Mouse (Mus musculus): ENCODE measurements around the gene Dlg2. TPM values are rescaled to one million over a fixed set of nuclear protein-coding genes. Genes with fewer than 3 reads are reported as not detected.

Dlg2 gene
- total and polyA plus RNA-seq, 3 experiments = 0.49 to 0.68 TPM; not detected in 1

- H3K4me1 ChIP-seq (ENCODE audit: insufficient read depth, low read depth, low read length) = no peaks in the 10 kb centered on the region
- no peaks in the 10 kb centered on the region for H3K27me3 ChIP-seq (ENCODE audit: insufficient read depth, low read length)
- no peak for ATAC-seq (ENCODE audit: extremely low read depth, insufficient number of reproducible peaks, low FRiP score, poor library complexity, severe bottlenecking)
Observed at GRCm38 (mm10) chr7:91893991-91894390, 1417.5 kb downstream of the Dlg2 start.

DNA sequence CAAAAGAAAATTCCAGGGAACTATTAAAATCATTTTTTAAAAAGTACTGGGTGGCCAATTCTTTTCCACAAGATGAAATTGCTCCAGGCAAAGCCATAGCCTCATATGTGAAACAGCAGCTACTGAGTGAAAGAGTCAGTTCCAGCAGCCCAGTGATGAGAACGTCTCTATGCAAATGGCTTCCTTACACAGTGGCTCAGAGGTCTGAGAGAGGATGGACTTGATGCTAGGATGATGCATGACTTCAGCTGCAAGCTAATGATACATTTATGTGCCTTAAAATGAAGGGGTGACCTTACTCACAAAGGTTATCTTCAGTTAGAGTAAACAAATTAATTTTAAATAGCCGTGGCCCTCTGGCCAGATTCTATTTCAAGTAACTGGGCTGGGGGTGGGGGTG lies 1420.5 kb downstream of the Dlg2 start:
- Histone ChIP-seq H3K36me3 (replicated peaks) (no peaks in the 10 kb centered on the region), H3K27me3 (ENCODE audit: insufficient read depth, low read length) (no peaks in the 10 kb centered on the region), H3K4me3 (ENCODE audit: low read depth, low read length) (no peak overlapping the region), H3K4me1 (ENCODE audit: insufficient read depth, low read depth, low read length) (no peaks in the 10 kb centered on the region), H3K9me3 (replicated peaks) (no peaks in the 10 kb centered on the region)
- DNase-seq (ENCODE audit: low spot score) = no peak
- ATAC-seq (ENCODE audit: extremely low read depth, insufficient number of reproducible peaks, low FRiP score, poor library complexity, severe bottlenecking) = no peak
- no peak for TF ChIP-seq POLR2AphosphoS5 (IDR thresholded peaks at IDR 0.05; ENCODE audit: insufficient replicate concordance, low read depth, low read length)

More at GRCm38 (mm10) chr7:91893991-91894390, 1417.5 kb downstream of the Dlg2 start:
- Histone ChIP-seq H3K4me3 (ENCODE audit: low read depth, low read length) (no peak overlapping the region), H3K36me3 (replicated peaks) (no peaks in the 10 kb centered on the region), H3K9me3 (replicated peaks) (no peaks in the 10 kb centered on the region)
- TF ChIP-seq CTCF (IDR thresholded peaks at IDR 0.05; ENCODE audit: low read depth, low read length) (no peak), GATA1 (IDR thresholded peaks at IDR 0.05; ENCODE audit: borderline replicate concordance, low read length) (no peak), POLR2AphosphoS5 (IDR thresholded peaks at IDR 0.05; ENCODE audit: insufficient replicate concordance, low read depth, low read length) (no peak), GATA2 (IDR thresholded peaks at IDR 0.05; ENCODE audit: borderline replicate concordance, low read depth, low read length) (no peak), TAL1 (conservative IDR thresholded peaks at IDR 0.05; ENCODE audit: low read depth, low read length) (no peak)
- no peak for DNase-seq (ENCODE audit: low spot score)

- no peaks in the 10 kb centered on the region for H3K27me3 ChIP-seq (ENCODE audit: insufficient read depth, low read length)
Observed at GRCm38 (mm10) chr7:91897509-91897908, 1421.0 kb downstream of the Dlg2 start.

DNA sequence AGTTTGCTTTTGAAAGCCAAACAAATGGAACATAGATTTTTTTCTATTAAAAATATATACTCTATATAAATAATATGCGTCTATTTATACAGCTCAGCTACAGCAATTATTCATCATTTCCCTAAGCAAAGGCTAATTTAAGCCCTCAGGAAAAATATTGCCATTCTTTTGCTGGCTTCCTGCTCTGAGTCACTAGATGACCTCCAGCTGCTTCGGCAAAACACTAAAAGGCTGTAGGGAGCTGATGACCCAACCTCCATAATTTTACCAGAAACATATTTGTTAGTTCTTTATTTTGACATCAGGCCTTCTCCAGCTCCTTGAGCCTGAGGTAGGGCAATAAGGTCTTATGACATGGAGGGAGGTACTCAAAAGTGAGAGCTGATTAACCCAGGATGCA lies 1426.0 kb downstream of the Dlg2 start:
- H3K9me3 ChIP-seq (replicated peaks) = no peaks in the 10 kb centered on the region
- no peaks in the 10 kb centered on the region for H3K4me1 ChIP-seq (ENCODE audit: insufficient read depth, low read depth, low read length)
- DNase-seq (ENCODE audit: low spot score) = no peak
- no peaks in the 10 kb centered on the region for H3K36me3 ChIP-seq (replicated peaks)
- no peaks in the 10 kb centered on the region for H3K27me3 ChIP-seq (ENCODE audit: insufficient read depth, low read length)
- ATAC-seq (ENCODE audit: extremely low read depth, insufficient number of reproducible peaks, low FRiP score, poor library complexity, severe bottlenecking) = no peak
- no peak overlapping the region for H3K4me3 ChIP-seq (ENCODE audit: low read depth, low read length)
- no peak for TF ChIP-seq TAL1 (conservative IDR thresholded peaks at IDR 0.05; ENCODE audit: low read depth, low read length)
- TF ChIP-seq POLR2AphosphoS5 (IDR thresholded peaks at IDR 0.05; ENCODE audit: insufficient replicate concordance, low read depth, low read length) = no peak
- no peak for TF ChIP-seq CTCF (IDR thresholded peaks at IDR 0.05; ENCODE audit: low read depth, low read length)
- TF ChIP-seq GATA1 (IDR thresholded peaks at IDR 0.05; ENCODE audit: borderline replicate concordance, low read length) = no peak
- no peak for TF ChIP-seq GATA2 (IDR thresholded peaks at IDR 0.05; ENCODE audit: borderline replicate concordance, low read depth, low read length)

More at GRCm38 (mm10) chr7:91897509-91897908, 1421.0 kb downstream of the Dlg2 start:
- Histone ChIP-seq H3K4me3 (ENCODE audit: low read depth, low read length) (no peak overlapping the region), H3K36me3 (replicated peaks) (no peaks in the 10 kb centered on the region), H3K4me1 (ENCODE audit: insufficient read depth, low read depth, low read length) (no peaks in the 10 kb centered on the region), H3K9me3 (replicated peaks) (no peaks in the 10 kb centered on the region)
- ATAC-seq (ENCODE audit: extremely low read depth, insufficient number of reproducible peaks, low FRiP score, poor library complexity, severe bottlenecking) (no peak), DNase-seq (ENCODE audit: low spot score) (no peak)
- TF ChIP-seq GATA1 (IDR thresholded peaks at IDR 0.05; ENCODE audit: borderline replicate concordance, low read length) = no peak
- no peak for TF ChIP-seq GATA2 (IDR thresholded peaks at IDR 0.05; ENCODE audit: borderline replicate concordance, low read depth, low read length)
- TF ChIP-seq CTCF (IDR thresholded peaks at IDR 0.05; ENCODE audit: low read depth, low read length) = no peak
- no peak for TF ChIP-seq TAL1 (conservative IDR thresholded peaks at IDR 0.05; ENCODE audit: low read depth, low read length)
- no peak for TF ChIP-seq POLR2AphosphoS5 (IDR thresholded peaks at IDR 0.05; ENCODE audit: insufficient replicate concordance, low read depth, low read length)

DNA sequence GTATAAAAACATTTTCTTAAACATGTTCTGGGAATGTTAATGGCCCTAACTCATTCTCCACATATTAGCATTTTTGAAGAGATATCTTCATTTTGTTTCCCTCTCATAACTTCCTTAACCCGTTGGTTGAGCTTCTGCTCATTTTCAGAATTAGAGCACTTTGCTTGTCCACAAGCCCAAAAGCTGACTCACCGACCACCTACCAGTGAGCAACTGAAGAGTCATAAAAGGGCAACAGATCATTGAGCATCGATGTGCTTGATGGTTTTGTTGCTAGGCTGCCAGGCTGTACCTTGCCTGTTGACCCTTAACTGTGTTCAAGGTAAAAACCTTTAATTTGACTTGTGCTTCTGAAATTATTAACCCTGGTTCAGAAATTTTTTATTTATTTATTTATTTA lies 1440.3 kb downstream of the Dlg2 start:
- ATAC-seq (ENCODE audit: extremely low read depth, insufficient number of reproducible peaks, low FRiP score, poor library complexity, severe bottlenecking) = no peak
- Histone ChIP-seq H3K36me3 (replicated peaks) (no peaks in the 10 kb centered on the region), H3K9me3 (replicated peaks) (no peaks in the 10 kb centered on the region), H3K27me3 (ENCODE audit: insufficient read depth, low read length) (no peaks in the 10 kb centered on the region), H3K4me1 (ENCODE audit: insufficient read depth, low read depth, low read length) (no peaks in the 10 kb centered on the region), H3K4me3 (ENCODE audit: low read depth, low read length) (no peak overlapping the region)
- DNase-seq (ENCODE audit: low spot score) = no peak
- TF ChIP-seq GATA1 (IDR thresholded peaks at IDR 0.05; ENCODE audit: borderline replicate concordance, low read length) (no peak), GATA2 (IDR thresholded peaks at IDR 0.05; ENCODE audit: borderline replicate concordance, low read depth, low read length) (no peak), POLR2AphosphoS5 (IDR thresholded peaks at IDR 0.05; ENCODE audit: insufficient replicate concordance, low read depth, low read length) (no peak), CTCF (IDR thresholded peaks at IDR 0.05; ENCODE audit: low read depth, low read length) (no peak), TAL1 (conservative IDR thresholded peaks at IDR 0.05; ENCODE audit: low read depth, low read length) (no peak)

GRCm38 (mm10) chr7:91919099-91919498 lies 1442.6 kb downstream of the Dlg2 start:
- DNase-seq (ENCODE audit: low spot score) (no peak), ATAC-seq (ENCODE audit: extremely low read depth, insufficient number of reproducible peaks, low FRiP score, poor library complexity, severe bottlenecking) (no peak)
- Histone ChIP-seq H3K4me3 (ENCODE audit: low read depth, low read length) (no peak overlapping the region), H3K9me3 (replicated peaks) (no peaks in the 10 kb centered on the region), H3K36me3 (replicated peaks) (no peaks in the 10 kb centered on the region), H3K4me1 (ENCODE audit: insufficient read depth, low read depth, low read length) (no peaks in the 10 kb centered on the region), H3K27me3 (ENCODE audit: insufficient read depth, low read length) (no peaks in the 10 kb centered on the region)
- TF ChIP-seq POLR2AphosphoS5 (IDR thresholded peaks at IDR 0.05; ENCODE audit: insufficient replicate concordance, low read depth, low read length) (no peak), TAL1 (conservative IDR thresholded peaks at IDR 0.05; ENCODE audit: low read depth, low read length) (no peak), GATA2 (IDR thresholded peaks at IDR 0.05; ENCODE audit: borderline replicate concordance, low read depth, low read length) (no peak), CTCF (IDR thresholded peaks at IDR 0.05; ENCODE audit: low read depth, low read length) (no peak), GATA1 (IDR thresholded peaks at IDR 0.05; ENCODE audit: borderline replicate concordance, low read length) (no peak)

GRCm38 (mm10) chr7:91919738-91920137 lies 1443.3 kb downstream of the Dlg2 start:
- TF ChIP-seq CTCF (IDR thresholded peaks at IDR 0.05; ENCODE audit: low read depth, low read length) = no peak
- no peak for TF ChIP-seq TAL1 (conservative IDR thresholded peaks at IDR 0.05; ENCODE audit: low read depth, low read length)
- no peak for TF ChIP-seq POLR2AphosphoS5 (IDR thresholded peaks at IDR 0.05; ENCODE audit: insufficient replicate concordance, low read depth, low read length)
- TF ChIP-seq GATA1 (IDR thresholded peaks at IDR 0.05; ENCODE audit: borderline replicate concordance, low read length) = no peak
- TF ChIP-seq GATA2 (IDR thresholded peaks at IDR 0.05; ENCODE audit: borderline replicate concordance, low read depth, low read length) = no peak
- Histone ChIP-seq H3K4me3 (ENCODE audit: low read depth, low read length) (no peak overlapping the region), H3K4me1 (ENCODE audit: insufficient read depth, low read depth, low read length) (no peaks in the 10 kb centered on the region), H3K9me3 (replicated peaks) (no peaks in the 10 kb centered on the region), H3K27me3 (ENCODE audit: insufficient read depth, low read length) (no peaks in the 10 kb centered on the region), H3K36me3 (replicated peaks) (no peaks in the 10 kb centered on the region)
- DNase-seq (ENCODE audit: low spot score) (no peak), ATAC-seq (ENCODE audit: extremely low read depth, insufficient number of reproducible peaks, low FRiP score, poor library complexity, severe bottlenecking) (no peak)

All from G1E (cell line).